Mouse (Mus musculus): ENCODE measurements at regions not wholly inside any gene's neighbourhood (a gene's known extent, or its start where the extent isn't known, plus 50 kb on each side); places are given as distances from the start of the nearest gene placed in this dataset.

- no peak for DNase-seq (ENCODE audit: low spot score)
Measured at GRCm38 (mm10) chr4:9935949-9936348, 938.3 kb upstream of the 2610301B20Rik start.

- no peak for DNase-seq (ENCODE audit: low spot score)
Measured at GRCm38 (mm10) chr4:9951441-9951840, 922.9 kb upstream of the 2610301B20Rik start.

GRCm38 (mm10) chr4:9974631-9975030 is 899.7 kb upstream of the 2610301B20Rik start:
- DNase-seq (ENCODE audit: low spot score), result no peak

- no peak for DNase-seq (ENCODE audit: low spot score)
Measured at GRCm38 (mm10) chr4:9981354-9982040, 892.8 kb upstream of the 2610301B20Rik start.

- DNase-seq (ENCODE audit: low spot score), result no peak
Measured at GRCm38 (mm10) chr4:9982786-9983525, 891.3 kb upstream of the 2610301B20Rik start.

GRCm38 (mm10) chr4:9993871-9994270 is 880.4 kb upstream of the 2610301B20Rik start:
- no peak for DNase-seq (ENCODE audit: low spot score)

GRCm38 (mm10) chr4:9994466-9994865 is 879.8 kb upstream of the 2610301B20Rik start:
- DNase-seq (ENCODE audit: low spot score), result no peak

GRCm38 (mm10) chr4:10030316-10030715 is 844.0 kb upstream of the 2610301B20Rik start:
- no peak for DNase-seq (ENCODE audit: low spot score)

GRCm38 (mm10) chr4:10031764-10032163 is 842.5 kb upstream of the 2610301B20Rik start:
- no peak for DNase-seq (ENCODE audit: low spot score)

GRCm38 (mm10) chr4:10035336-10035735 is 839.0 kb upstream of the 2610301B20Rik start:
- DNase-seq (ENCODE audit: low spot score), result no peak

- no peak for DNase-seq (ENCODE audit: low spot score)
Measured at GRCm38 (mm10) chr4:10041301-10042093, 832.8 kb upstream of the 2610301B20Rik start.

- DNase-seq (ENCODE audit: low spot score), result no peak
Measured at GRCm38 (mm10) chr4:10048770-10049169, 825.5 kb upstream of the 2610301B20Rik start.

- DNase-seq (ENCODE audit: low spot score), result no peak
Measured at GRCm38 (mm10) chr4:10049411-10049810, 824.9 kb upstream of the 2610301B20Rik start.

GRCm38 (mm10) chr4:10051296-10052267 is 822.7 kb upstream of the 2610301B20Rik start:
- DNase-seq (ENCODE audit: low spot score), result no peak

- no peak for DNase-seq (ENCODE audit: low spot score)
Measured at GRCm38 (mm10) chr4:10052869-10053268, 821.4 kb upstream of the 2610301B20Rik start.

GRCm38 (mm10) chr4:10072500-10073106 is 801.7 kb upstream of the 2610301B20Rik start:
- DNase-seq (ENCODE audit: low spot score), result no peak

GRCm38 (mm10) chr4:10079565-10080169 is 794.6 kb upstream of the 2610301B20Rik start:
- no peak for DNase-seq (ENCODE audit: low spot score)

GRCm38 (mm10) chr4:10114831-10115230 is 759.5 kb upstream of the 2610301B20Rik start:
- no peak for DNase-seq (ENCODE audit: low spot score)

GRCm38 (mm10) chr4:10117964-10118363 is 756.3 kb upstream of the 2610301B20Rik start:
- no peak for DNase-seq (ENCODE audit: low spot score)

GRCm38 (mm10) chr4:10124252-10124651 is 750.0 kb upstream of the 2610301B20Rik start:
- no peak for DNase-seq (ENCODE audit: low spot score)

Measured in left cerebral cortex, adult 11 months (tissue).